Mouse (Mus musculus) left cerebral cortex, postnatal 36 days (tissue): ENCODE results near the gene Rfc5. TPM values are rescaled to one million over a fixed set of nuclear protein-coding genes. Genes with fewer than 3 reads are reported as not detected.
"Not testable (repeated sequence)": the region's sequence is repeated elsewhere in the genome, so short reads cannot be mapped to it uniquely, and the experiment has no call there.

Experiments used
- DNase-seq, 2 experiments: peaks; one replicate each; pipeline ENCODE4 v3.0.0; 2021 to 2022; ENCODE audit warnings: low spot score in 2 of 2, mixed read lengths in 1 of 2
- intact Hi-C: fragments of 180-260 bp; cut with DNase I; formaldehyde crosslinking; loops from one replicate; pipeline ENCODE4 v1.15.1; 2025
- total RNA-seq, 2 experiments: library from RNA; stranded (reverse); gene quantifications; 2 replicates each; pipeline ENCODE4 v1.2.3; 2021

The Rfc5 gene
- total RNA-seq = 10 to 100 TPM; 16.8 to 18.0 TPM

DNA sequence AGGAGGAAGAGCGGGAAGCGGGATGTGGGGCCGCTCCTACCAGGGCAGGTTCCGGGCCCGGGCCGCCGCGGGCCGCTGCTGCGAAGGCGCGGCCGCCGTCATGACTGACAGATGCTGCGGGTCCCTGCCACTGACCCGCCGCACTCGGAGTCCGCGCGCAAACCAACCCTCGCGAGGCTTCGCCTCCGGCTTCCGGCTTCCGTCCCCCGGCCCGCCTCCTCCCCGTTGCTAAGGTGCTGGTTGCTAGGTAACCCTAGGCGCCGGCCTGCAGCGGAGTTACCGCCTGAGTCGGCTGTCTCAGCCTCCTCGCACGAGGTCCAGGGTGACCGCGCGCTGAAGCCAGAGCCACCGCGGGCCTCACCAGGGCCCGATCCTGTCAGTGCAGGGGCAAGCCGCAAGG lies at the start of gene Rfc5:
TSS of gene Rfc5 (minus strand) at position 171 of the 400 bp plus-strand sequence.
- intact Hi-C loops = loop anchor here (10.0 kb wide), 1 partner anchor 106 kb away; no protein-coding TSS in a partner anchor
- DNase-seq = peak; percentile 94

- intact Hi-C loops, DNase-seq: not testable (repeated sequence)
These were observed 44.7 kb upstream of the Rfc5 start for GRCm38 (mm10) chr5:117433501-117433900.

- DNase-seq = no peak
- intact Hi-C loops = no loop called here
These were observed 28.6 kb upstream of the Rfc5 start for GRCm38 (mm10) chr5:117417442-117417841.

DNA sequence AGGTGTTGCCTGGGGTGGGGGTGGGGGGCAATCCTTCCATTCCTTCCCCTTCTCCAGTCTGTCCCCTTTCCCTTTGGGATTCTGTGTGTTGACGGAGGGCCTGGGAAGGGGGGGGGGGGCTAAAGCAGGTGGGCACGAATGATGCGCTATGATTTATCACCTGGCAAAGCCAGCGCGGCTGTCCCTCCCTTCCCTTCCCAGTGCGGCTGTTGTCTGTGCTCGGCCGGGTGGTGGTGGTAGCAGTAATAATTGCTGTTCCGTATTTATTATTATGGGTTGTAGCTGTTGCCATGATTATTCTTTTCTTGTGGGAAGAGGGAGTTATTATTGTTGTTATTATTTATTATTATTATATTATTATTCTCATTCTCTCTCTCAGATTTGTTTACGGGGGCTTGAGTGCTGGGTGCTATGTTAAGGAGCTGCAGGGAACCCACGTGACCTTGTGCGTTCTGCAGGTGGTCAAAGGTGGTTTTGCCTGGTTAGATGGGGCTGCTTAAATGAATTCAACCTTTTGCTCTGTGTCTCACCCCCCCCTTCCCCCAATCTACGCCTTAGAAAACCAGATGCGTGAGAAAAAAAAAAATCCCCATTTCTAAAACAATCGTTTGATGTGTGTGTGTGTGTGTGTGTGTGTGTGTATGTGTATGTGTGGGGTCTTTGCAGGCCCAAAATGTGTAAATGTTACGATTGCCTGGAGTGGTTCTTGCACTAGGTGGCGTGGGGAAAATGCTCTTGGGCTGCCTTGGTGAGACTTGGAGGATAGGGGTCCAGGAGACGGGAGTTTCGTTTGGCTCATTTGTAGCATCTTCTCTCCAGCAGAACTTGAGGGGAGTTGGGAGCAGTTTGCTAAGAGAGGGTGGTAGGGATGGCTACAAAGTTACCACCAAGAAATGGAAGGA lies 26.4 kb upstream of the Rfc5 start:
- intact Hi-C loops = no loop called here
- DNase-seq = peak in 1 of 2 experiments; percentile 24

- intact Hi-C loops = loop anchor here (1.0 to 5.0 kb wide), 4 partner anchors 57 to 297 kb away; partner anchors contain the start of genes Suds3 and Wsb2
- DNase-seq = peak; percentile 19 to 29
These were observed 25.8 kb upstream of the Rfc5 start for GRCm38 (mm10) chr5:117414611-117415010.

DNA sequence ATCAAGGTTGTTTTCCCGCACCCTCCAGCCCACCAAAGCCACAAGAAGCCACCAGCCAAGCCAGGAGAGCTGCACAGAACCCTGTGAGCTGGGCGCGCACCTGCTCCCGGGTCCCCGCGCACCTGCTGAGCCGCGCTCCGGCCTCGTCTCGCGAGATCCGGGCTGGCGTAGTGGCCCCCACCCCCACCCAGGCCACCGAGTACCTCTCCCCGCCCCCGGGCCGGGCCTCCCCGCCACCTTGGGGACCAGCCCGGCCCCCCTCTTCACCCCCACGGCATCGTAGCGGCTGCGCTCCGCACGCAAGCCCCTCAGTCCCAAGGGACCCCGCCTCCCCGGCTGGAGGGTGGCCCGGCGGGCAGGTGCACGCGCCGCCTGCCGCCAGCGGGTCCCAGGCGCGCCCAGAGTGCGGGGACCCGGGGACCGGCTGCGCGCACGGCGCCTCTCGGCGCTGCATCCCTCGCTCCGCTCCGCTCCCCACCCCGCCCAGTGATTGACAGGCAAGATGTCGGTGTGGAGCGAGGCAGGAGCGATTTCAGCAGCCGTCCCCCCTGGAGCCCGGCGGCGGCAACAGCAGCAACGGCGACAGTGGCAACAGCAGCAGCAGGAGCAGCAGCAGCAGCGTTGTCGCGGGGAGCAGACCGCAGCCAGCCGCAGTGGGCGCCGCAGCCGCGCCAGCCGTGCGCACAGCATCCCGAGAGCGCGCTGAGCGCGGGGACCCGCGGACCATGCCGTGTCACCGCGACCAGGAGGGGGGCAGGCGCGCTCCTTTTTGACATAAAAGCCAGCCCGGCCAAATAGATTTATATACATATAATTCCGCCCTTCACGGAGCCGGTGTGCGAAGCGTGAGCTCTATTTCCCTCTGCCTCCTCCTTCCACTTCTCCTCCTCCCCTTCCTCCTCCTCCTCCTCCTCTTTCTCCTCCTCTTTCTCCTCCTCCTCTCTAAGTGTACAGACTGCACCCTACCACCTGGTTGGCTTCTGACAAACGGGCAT lies 25.0 kb upstream of the Rfc5 start, which contains the start of gene Ksr2:
TSS of gene Ksr2 (plus strand) at position 494 of the 995 bp plus-strand sequence.
- intact Hi-C loops = loop anchor here (1.0 to 5.0 kb wide), 4 partner anchors 57 to 297 kb away; partner anchors contain the start of genes Suds3 and Wsb2
- peak; percentile 75 to 85 for DNase-seq

DNA sequence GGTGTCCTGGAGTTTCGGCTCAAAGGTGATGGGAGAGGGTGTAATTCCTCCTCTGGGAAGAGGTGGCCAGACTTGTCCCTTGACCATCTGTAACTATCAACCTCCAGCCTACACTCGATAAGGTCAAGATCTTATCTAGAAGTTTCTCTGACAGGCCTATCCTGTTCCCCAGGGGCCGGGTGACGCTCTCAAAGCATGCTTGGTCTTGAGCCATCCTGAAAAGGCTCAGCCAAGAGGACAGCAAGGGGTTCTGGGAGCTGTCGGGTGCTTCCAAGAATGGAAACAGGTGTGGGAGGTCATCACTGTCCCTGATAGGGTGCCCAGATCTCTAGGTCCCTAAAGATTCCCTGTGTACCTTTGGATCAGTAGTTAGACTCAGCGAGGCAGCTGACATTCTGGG lies 20.5 kb upstream of the Rfc5 start:
- intact Hi-C loops = loop anchor here (5.0 kb wide), 1 partner anchor 102 kb away; no protein-coding TSS in a partner anchor
- DNase-seq = no peak

DNA sequence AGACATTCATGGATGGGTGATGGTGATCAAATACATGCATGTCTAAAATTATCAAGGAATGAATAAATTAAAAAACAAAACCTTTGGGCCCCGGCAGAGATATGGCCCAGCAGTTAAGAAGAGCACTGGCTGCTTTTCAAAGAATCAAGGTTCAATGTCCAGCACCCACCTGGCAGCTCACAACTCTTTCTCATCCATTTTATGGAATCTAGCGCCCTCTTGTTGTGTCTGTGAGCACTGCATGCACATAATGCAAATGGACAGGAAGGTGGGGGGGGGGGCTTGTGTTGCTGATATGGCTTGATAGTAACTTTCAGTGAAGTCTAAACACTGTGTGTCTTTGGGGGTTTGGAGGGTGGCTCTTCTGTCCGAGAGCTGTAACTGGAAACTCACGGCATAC lies 19.4 kb upstream of the Rfc5 start:
- intact Hi-C loops = loop anchor here (5.0 kb wide), 1 partner anchor 101 kb away; no protein-coding TSS in a partner anchor
- no peak for DNase-seq

DNA sequence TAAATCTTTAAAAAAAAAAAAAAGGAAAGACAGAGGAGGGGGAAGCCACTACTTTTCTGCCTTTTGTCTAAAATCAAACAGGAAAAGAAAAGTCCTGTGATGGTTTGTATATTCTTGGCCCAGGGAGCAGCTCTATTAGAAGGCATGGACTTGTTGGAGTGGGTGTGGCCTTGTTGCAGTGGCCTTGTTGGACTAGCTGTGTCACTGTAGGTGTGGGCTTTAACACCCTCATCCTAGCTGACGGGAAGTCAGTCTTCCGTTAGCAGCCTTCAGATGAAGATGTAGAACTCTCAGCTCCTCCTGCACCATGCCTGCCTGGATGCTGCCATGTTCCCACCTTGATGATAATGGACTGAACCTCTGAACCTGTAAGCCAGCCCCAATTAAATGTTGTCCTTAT lies 15.8 kb upstream of the Rfc5 start:
- DNase-seq = not testable (repeated sequence)
- intact Hi-C loops = loop anchor here (5.0 kb wide), 1 partner anchor 97 kb away; no protein-coding TSS in a partner anchor

- DNase-seq = no peak
- intact Hi-C loops = no loop called here
These were observed 14.8 kb upstream of the Rfc5 start for GRCm38 (mm10) chr5:117403609-117404008.

GRCm38 (mm10) chr5:117399281-117399680 lies 10.4 kb upstream of the Rfc5 start:
- DNase-seq = no peak
- intact Hi-C loops = no loop called here

DNA sequence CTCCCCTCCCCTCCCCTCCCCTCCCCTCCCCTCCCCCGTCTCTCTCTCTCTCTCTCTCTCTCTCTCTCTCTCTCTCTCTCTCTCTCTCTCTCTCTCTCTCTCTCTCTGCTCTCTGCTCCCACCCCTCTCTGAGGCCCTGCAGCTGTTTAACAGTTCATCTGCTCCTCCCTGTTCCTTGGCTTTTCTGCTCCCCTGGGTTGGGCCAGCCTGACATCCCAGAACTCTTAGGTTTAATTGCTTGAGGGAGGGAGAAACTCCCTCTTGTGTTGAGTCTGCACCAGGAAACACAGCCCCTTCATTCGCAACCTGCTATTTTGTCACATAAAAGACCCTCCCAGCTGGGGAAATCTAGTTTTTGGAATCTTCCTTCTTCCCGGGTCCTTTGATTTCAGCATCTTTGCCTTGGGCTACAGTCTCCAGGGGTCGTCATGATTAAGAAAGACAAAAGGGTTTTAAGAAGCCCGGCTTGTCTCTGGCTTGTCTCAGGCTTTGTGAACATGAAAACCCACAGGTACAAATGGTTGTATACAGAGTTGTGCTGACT lies 9.2 kb upstream of the Rfc5 start:
- DNase-seq = no peak
- intact Hi-C loops = no loop called here

GRCm38 (mm10) chr5:117397371-117397770 lies 8.5 kb upstream of the Rfc5 start:
- intact Hi-C loops = no loop called here
- DNase-seq = no peak

- intact Hi-C loops = no loop called here
- no peak for DNase-seq
These were observed 7.8 kb upstream of the Rfc5 start for GRCm38 (mm10) chr5:117396596-117397014.

GRCm38 (mm10) chr5:117395834-117396233 lies 7.0 kb upstream of the Rfc5 start:
- intact Hi-C loops = no loop called here
- DNase-seq = no peak

DNA sequence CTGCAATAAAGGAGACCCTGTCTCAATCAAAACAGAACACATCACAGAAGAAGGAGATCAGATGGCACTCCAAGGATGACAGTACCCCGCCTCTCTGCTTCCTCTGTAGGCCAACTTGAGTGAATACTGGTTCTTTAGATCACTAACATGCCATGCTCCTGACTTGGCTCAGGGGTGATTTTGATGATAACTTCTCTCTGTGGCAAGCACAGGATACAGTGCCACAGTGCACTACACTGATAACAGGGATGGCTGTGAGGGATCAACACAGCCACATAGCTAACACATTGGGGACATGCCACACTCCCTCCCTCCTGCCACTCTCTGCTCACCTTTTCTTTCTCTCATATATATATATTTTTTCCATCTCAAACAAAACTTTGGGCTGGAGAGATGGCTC lies 2.0 kb upstream of the Rfc5 start:
- DNase-seq = no peak
- intact Hi-C loops = no loop called here

DNA sequence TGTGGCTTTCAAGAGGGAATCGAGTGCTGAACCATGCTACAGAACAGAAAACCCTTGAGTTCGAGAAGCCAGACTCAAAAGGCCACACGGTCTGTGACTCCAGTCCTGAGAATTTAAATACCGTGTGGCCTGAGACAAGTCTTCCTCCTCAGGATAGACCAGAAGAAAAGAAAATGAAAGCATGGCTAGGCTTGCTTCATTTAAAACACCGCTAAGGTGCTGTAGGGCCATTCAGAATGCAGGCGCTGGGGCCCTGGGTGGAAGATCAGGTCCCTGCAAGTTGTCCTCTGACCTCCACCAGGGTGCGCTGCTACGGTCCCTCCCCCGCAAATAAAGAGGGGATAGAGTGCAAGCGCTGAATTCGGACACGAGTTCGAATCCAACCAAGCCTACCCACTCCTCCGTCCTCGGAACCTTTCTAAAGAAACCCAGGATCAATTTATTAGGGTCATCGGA lies 523 bp downstream of the Rfc5 start:
- intact Hi-C loops = loop anchor here (10.0 kb wide), 1 partner anchor 106 kb away; no protein-coding TSS in a partner anchor
- DNase-seq = no peak

- intact Hi-C loops = loop anchor here (10.0 kb wide), 1 partner anchor 112 kb away; no protein-coding TSS in a partner anchor
- DNase-seq = no peak
These were observed 5.6 kb downstream of the Rfc5 start for GRCm38 (mm10) chr5:117383198-117383597.

DNA sequence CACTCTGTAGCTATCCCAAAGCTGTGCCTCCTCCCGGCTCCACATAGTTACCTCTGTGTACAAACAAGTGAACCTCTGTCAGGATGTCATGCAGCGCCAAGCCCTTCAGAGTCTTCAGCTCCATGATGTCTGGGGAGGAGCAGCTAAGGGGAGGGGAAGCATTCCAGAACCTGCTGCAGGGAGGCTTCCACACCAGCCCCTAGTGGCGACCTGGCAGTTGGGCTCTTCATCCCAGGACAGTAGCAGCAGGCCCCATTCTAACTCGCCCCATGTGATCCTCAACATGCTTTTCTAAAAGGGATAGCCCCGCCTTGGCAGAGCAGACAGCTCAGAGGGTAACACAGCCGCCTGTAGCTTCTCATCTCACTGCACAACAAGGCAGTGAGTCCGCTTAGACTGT lies 7.1 kb downstream of the Rfc5 start:
- intact Hi-C loops = loop anchor here (10.0 kb wide), 1 partner anchor 113 kb away; no protein-coding TSS in a partner anchor
- no peak for DNase-seq
